Mouse (Mus musculus): ENCODE data around the gene Lrrc8b. TPM values are rescaled to one million over a fixed set of nuclear protein-coding genes. Genes with fewer than 3 reads are reported as not detected.

The Lrrc8b gene
- polyA plus RNA-seq, 1 experiment from 2014 or later: 17.6 TPM

GRCm38 (mm10) chr5:105466471-105466902, 50.9 kb downstream of the Lrrc8b start:
- H3K27ac ChIP-seq (ENCODE audit: low read length): no peak overlapping the region
- H3K9ac ChIP-seq (replicated peaks; ENCODE audit: low read depth, low read length): no peak overlapping the region
- no peaks in the 10 kb centered on the region for H3K4me1 ChIP-seq (replicated peaks; ENCODE audit: control insufficient read depth, insufficient read depth, low read length)
- H3K4me2 ChIP-seq (ENCODE audit: low read length): no peak overlapping the region
- ATAC-seq: no peak
- no peaks in the 10 kb centered on the region for H3K36me3 ChIP-seq (ENCODE audit: control insufficient read depth, insufficient read depth)
- no peaks in the 10 kb centered on the region for H3K27me3 ChIP-seq (replicated peaks; ENCODE audit: control insufficient read depth, insufficient read depth, low read length)
- WGBS: 91% methylated on average over 7 of the region's 7 CpGs
- no peaks in the 10 kb centered on the region for H3K9me3 ChIP-seq (ENCODE audit: control insufficient read depth, low read length)
- H3K4me3 ChIP-seq (replicated peaks; ENCODE audit: low read length): no peak overlapping the region

- no peak overlapping the region for H3K4me2 ChIP-seq (ENCODE audit: low read length)
- H3K4me1 ChIP-seq (replicated peaks; ENCODE audit: control insufficient read depth, insufficient read depth, low read length): no peaks in the 10 kb centered on the region
- 74% methylated on average over 10 of the region's 10 CpGs for WGBS
- H3K9me3 ChIP-seq (ENCODE audit: control insufficient read depth, low read length): no peaks in the 10 kb centered on the region
- no peak overlapping the region for H3K4me3 ChIP-seq (replicated peaks; ENCODE audit: low read length)
- peak overlapping the region; percentile 63 for H3K27ac ChIP-seq (ENCODE audit: low read length)
- peak; percentile 58; the same call in 1 of the 2 replicates for ATAC-seq
- H3K27me3 ChIP-seq (replicated peaks; ENCODE audit: control insufficient read depth, insufficient read depth, low read length): no peaks in the 10 kb centered on the region
- no peak overlapping the region for H3K9ac ChIP-seq (replicated peaks; ENCODE audit: low read depth, low read length)
- H3K36me3 ChIP-seq (ENCODE audit: control insufficient read depth, insufficient read depth): no peaks in the 10 kb centered on the region
Observed at GRCm38 (mm10) chr5:105467271-105467670, 51.7 kb downstream of the Lrrc8b start.

GRCm38 (mm10) chr5:105472983-105473705, 57.6 kb downstream of the Lrrc8b start:
- Histone ChIP-seq H3K9me3 (ENCODE audit: control insufficient read depth, low read length) (no peaks in the 10 kb centered on the region), H3K4me2 (ENCODE audit: low read length) (no peak overlapping the region), H3K9ac (replicated peaks; ENCODE audit: low read depth, low read length) (no peak overlapping the region), H3K27ac (ENCODE audit: low read length) (no peak overlapping the region), H3K27me3 (replicated peaks; ENCODE audit: control insufficient read depth, insufficient read depth, low read length) (no peaks in the 10 kb centered on the region), H3K36me3 (ENCODE audit: control insufficient read depth, insufficient read depth) (no peaks in the 10 kb centered on the region), H3K4me3 (replicated peaks; ENCODE audit: low read length) (no peak overlapping the region), H3K4me1 (replicated peaks; ENCODE audit: control insufficient read depth, insufficient read depth, low read length) (no peaks in the 10 kb centered on the region)
- ATAC-seq: no peak
- 73% methylated on average over 5 of the region's 5 CpGs for WGBS

- no peak overlapping the region for H3K9ac ChIP-seq (replicated peaks; ENCODE audit: low read depth, low read length)
Observed at GRCm38 (mm10) chr5:105477527-105477926, 62.0 kb downstream of the Lrrc8b start.

GRCm38 (mm10) chr5:105479673-105480072, 64.1 kb downstream of the Lrrc8b start:
- Histone ChIP-seq H3K36me3 (ENCODE audit: control insufficient read depth, insufficient read depth) (peaks cover 22% of the 10 kb centered on the region), H3K27me3 (replicated peaks; ENCODE audit: control insufficient read depth, insufficient read depth, low read length) (no peaks in the 10 kb centered on the region)
- 89% methylated on average over 13 of the region's 13 CpGs for WGBS

More at GRCm38 (mm10) chr5:105477527-105477926, 62.0 kb downstream of the Lrrc8b start:
- Histone ChIP-seq H3K4me3 (replicated peaks; ENCODE audit: low read length) (no peak overlapping the region), H3K4me2 (ENCODE audit: low read length) (no peak overlapping the region), H3K4me1 (replicated peaks; ENCODE audit: control insufficient read depth, insufficient read depth, low read length) (no peaks in the 10 kb centered on the region), H3K27ac (ENCODE audit: low read length) (no peak overlapping the region), H3K27me3 (replicated peaks; ENCODE audit: control insufficient read depth, insufficient read depth, low read length) (no peaks in the 10 kb centered on the region), H3K36me3 (ENCODE audit: control insufficient read depth, insufficient read depth) (peaks cover 22% of the 10 kb centered on the region), H3K9me3 (ENCODE audit: control insufficient read depth, low read length) (no peaks in the 10 kb centered on the region)
- ATAC-seq: no peak
- 92% methylated on average over 9 of the region's 9 CpGs for WGBS

GRCm38 (mm10) chr5:105480561-105480960, 65.0 kb downstream of the Lrrc8b start:
- Histone ChIP-seq H3K27ac (ENCODE audit: low read length) (no peak overlapping the region), H3K4me1 (replicated peaks; ENCODE audit: control insufficient read depth, insufficient read depth, low read length) (peaks cover 5% of the 10 kb centered on the region; the same call in 1 of the 2 replicates), H3K9ac (replicated peaks; ENCODE audit: low read depth, low read length) (no peak overlapping the region), H3K4me2 (ENCODE audit: low read length) (no peak overlapping the region), H3K9me3 (ENCODE audit: control insufficient read depth, low read length) (no peaks in the 10 kb centered on the region), H3K27me3 (replicated peaks; ENCODE audit: control insufficient read depth, insufficient read depth, low read length) (no peaks in the 10 kb centered on the region), H3K36me3 (ENCODE audit: control insufficient read depth, insufficient read depth) (peaks cover 22% of the 10 kb centered on the region), H3K4me3 (replicated peaks; ENCODE audit: low read length) (no peak overlapping the region)
- 96% methylated on average over 17 of the region's 17 CpGs for WGBS
- ATAC-seq: no peak

More at GRCm38 (mm10) chr5:105479673-105480072, 64.1 kb downstream of the Lrrc8b start:
- Histone ChIP-seq H3K9me3 (ENCODE audit: control insufficient read depth, low read length) (no peaks in the 10 kb centered on the region), H3K9ac (replicated peaks; ENCODE audit: low read depth, low read length) (no peak overlapping the region), H3K4me3 (replicated peaks; ENCODE audit: low read length) (no peak overlapping the region), H3K4me1 (replicated peaks; ENCODE audit: control insufficient read depth, insufficient read depth, low read length) (peaks cover 5% of the 10 kb centered on the region; the same call in 1 of the 2 replicates), H3K27ac (ENCODE audit: low read length) (no peak overlapping the region), H3K4me2 (ENCODE audit: low read length) (no peak overlapping the region)
- ATAC-seq: no peak

- Histone ChIP-seq H3K27ac (ENCODE audit: low read length) (no peak overlapping the region), H3K9me3 (ENCODE audit: control insufficient read depth, low read length) (no peaks in the 10 kb centered on the region), H3K36me3 (ENCODE audit: control insufficient read depth, insufficient read depth) (peaks cover 27% of the 10 kb centered on the region), H3K4me3 (replicated peaks; ENCODE audit: low read length) (no peak overlapping the region), H3K4me2 (ENCODE audit: low read length) (no peak overlapping the region), H3K4me1 (replicated peaks; ENCODE audit: control insufficient read depth, insufficient read depth, low read length) (peaks cover 5% of the 10 kb centered on the region; the same call in 1 of the 2 replicates), H3K27me3 (replicated peaks; ENCODE audit: control insufficient read depth, insufficient read depth, low read length) (no peaks in the 10 kb centered on the region), H3K9ac (replicated peaks; ENCODE audit: low read depth, low read length) (no peak overlapping the region)
- WGBS: 91% methylated on average over 2 of the region's 2 CpGs
- ATAC-seq: no peak
Observed at GRCm38 (mm10) chr5:105483632-105484031, 68.1 kb downstream of the Lrrc8b start.

- peaks cover 5% of the 10 kb centered on the region; the same call in 1 of the 2 replicates for H3K4me1 ChIP-seq (replicated peaks; ENCODE audit: control insufficient read depth, insufficient read depth, low read length)
- H3K9ac ChIP-seq (replicated peaks; ENCODE audit: low read depth, low read length): no peak overlapping the region
- H3K27ac ChIP-seq (ENCODE audit: low read length): 0 out of 2 replicates have a peak overlapping the region, but pooled peaks have one; percentile 17
- peak; percentile 84 for ATAC-seq
- 59% methylated on average over 6 of the region's 6 CpGs for WGBS
- no peaks in the 10 kb centered on the region for H3K27me3 ChIP-seq (replicated peaks; ENCODE audit: control insufficient read depth, insufficient read depth, low read length)
- H3K4me2 ChIP-seq (ENCODE audit: low read length): no peak overlapping the region
- no peak overlapping the region for H3K4me3 ChIP-seq (replicated peaks; ENCODE audit: low read length)
- no peaks in the 10 kb centered on the region for H3K9me3 ChIP-seq (ENCODE audit: control insufficient read depth, low read length)
- H3K36me3 ChIP-seq (ENCODE audit: control insufficient read depth, insufficient read depth): peaks cover 27% of the 10 kb centered on the region
Observed at GRCm38 (mm10) chr5:105484247-105484646, 68.7 kb downstream of the Lrrc8b start.

- Histone ChIP-seq H3K9ac (replicated peaks; ENCODE audit: low read depth, low read length) (no peak overlapping the region), H3K9me3 (ENCODE audit: control insufficient read depth, low read length) (no peaks in the 10 kb centered on the region), H3K27ac (ENCODE audit: low read length) (no peak overlapping the region), H3K27me3 (replicated peaks; ENCODE audit: control insufficient read depth, insufficient read depth, low read length) (no peaks in the 10 kb centered on the region), H3K36me3 (ENCODE audit: control insufficient read depth, insufficient read depth) (peaks cover 26% of the 10 kb centered on the region), H3K4me1 (replicated peaks; ENCODE audit: control insufficient read depth, insufficient read depth, low read length) (peaks cover 5% of the 10 kb centered on the region; the same call in 1 of the 2 replicates), H3K4me2 (ENCODE audit: low read length) (no peak overlapping the region), H3K4me3 (replicated peaks; ENCODE audit: low read length) (no peak overlapping the region)
- WGBS: 96% methylated on average over 14 of the region's 14 CpGs
- ATAC-seq: no peak
Observed at GRCm38 (mm10) chr5:105484891-105485290, 69.3 kb downstream of the Lrrc8b start.

Data from forebrain, embryonic 16.5 days (tissue).